Mouse (Mus musculus): ENCODE measurements around the gene Abcb7.

DNA sequence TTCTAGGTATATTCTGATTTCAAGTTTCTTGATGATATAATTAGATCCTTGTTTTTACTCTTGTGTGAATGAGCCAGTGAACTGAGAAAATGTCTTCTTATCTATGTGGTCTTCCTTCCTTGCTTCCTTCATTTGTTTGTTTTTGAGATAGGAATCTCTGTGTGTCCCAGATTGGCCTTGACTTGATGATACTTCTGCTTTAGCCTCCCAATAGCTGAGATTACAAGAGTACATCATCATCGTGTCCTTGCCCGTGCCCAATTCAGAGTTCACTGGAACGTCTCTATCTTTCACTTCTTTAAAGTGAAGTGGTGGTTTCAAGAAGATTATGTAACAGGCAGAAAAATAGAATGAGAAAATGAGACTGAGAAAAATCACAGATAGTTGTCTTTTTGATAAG is 14.5 kb upstream of the Abcb7 start:
- TF ChIP-seq CTCF (IDR thresholded peaks at IDR 0.05; ENCODE audit: low read depth) (no peak), EP300 (IDR thresholded peaks at IDR 0.05; ENCODE audit: low read depth) (no peak)
